Mouse (Mus musculus) neural tube, embryonic 13.5 days (tissue): ENCODE results near the gene Tiam2. TPM values are rescaled to one million over a fixed set of nuclear protein-coding genes. Genes with fewer than 3 reads are reported as not detected.

Experiments
- ATAC-seq: fragments of 200-750 bp; cut with Nextera tagmentation; 2 replicates; pipeline ENCODE4 v1.8.0; 2017; ENCODE audit warnings: low read depth, mild to moderate bottlenecking, moderate TSS enrichment, moderate library complexity
- H3K27ac ChIP-seq: fragments of 300-500 bp; sonication (generic); replicated peaks from 2 replicates; pipeline ENCODE4 v1.5.1; 2015; ENCODE audit warnings: moderate library complexity, mild to moderate bottlenecking, inconsistent platforms
- H3K27me3 ChIP-seq: fragments of 300-500 bp; sonication (generic); 2 replicates; pipeline ENCODE4 v1.6.1; 2015; ENCODE audit warnings: mild to moderate bottlenecking, inconsistent platforms
- H3K36me3 ChIP-seq: fragments of 300-500 bp; sonication (generic); 2 replicates; pipeline ENCODE4 v1.6.1; 2015; ENCODE audit warnings: mild to moderate bottlenecking, inconsistent platforms
- H3K4me1 ChIP-seq: fragments of 300-500 bp; sonication (generic); replicated peaks from 2 replicates; pipeline ENCODE4 v1.6.1; 2015; ENCODE audit warnings: inconsistent platforms
- H3K4me2 ChIP-seq: fragments of 300-500 bp; sonication (generic); 2 replicates; pipeline ENCODE4 v1.6.1; 2015; ENCODE audit warnings: inconsistent platforms, mild to moderate bottlenecking, moderate library complexity
- H3K4me3 ChIP-seq: fragments of 300-500 bp; sonication (generic); 2 replicates; pipeline ENCODE4 v1.5.1; 2015; ENCODE audit warnings: mild to moderate bottlenecking, inconsistent platforms
- H3K9ac ChIP-seq: fragments of 300-500 bp; sonication (generic); 2 replicates; pipeline ENCODE4 v1.6.1; 2015; ENCODE audit warnings: moderate library complexity, mild to moderate bottlenecking, inconsistent platforms
- H3K9me3 ChIP-seq: fragments of 300-500 bp; sonication (generic); 2 replicates; pipeline ENCODE4 v1.6.1; 2016; ENCODE audit warnings: inconsistent platforms
- WGBS: fragments of 180-500 bp; shearing (Covaris S2); methylation state at CpG from one replicate; pipeline ENCODE4 v1.1.7; 2015; 5-methylcytosine and 5-hydroxymethylcytosine counted together
- polyA plus RNA-seq: library from polyadenylated mRNA; unstranded; fragments of >200 nt; fragmentation: Nextera tagmentation; extraction: Ambion mirVana; gene quantifications from 2 replicates; pipeline ENCODE4 v1.2.1, GENCODE M21; 2015

The Tiam2 gene
- polyA plus RNA-seq, 1 experiment from 2014 or later = 9.2 TPM

DNA sequence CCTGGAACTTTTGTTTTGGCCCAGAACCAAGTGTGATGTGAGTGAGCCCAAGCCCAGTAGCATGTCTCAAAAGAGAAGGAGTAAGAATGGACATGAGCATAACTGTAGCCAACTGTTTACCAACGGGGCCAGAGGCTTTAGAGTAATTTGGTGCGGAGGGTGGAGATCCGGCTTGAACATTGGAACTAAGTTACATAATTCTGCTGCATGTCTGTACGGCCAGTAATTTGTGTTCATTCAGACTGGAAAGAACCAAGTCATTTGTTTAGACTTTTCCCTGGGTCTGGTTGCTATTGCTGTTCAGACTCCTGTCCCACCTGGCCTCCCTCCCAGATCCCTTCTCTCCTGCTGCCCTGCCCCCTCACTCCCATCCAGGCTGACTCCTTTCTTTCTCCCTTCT, 43.3 kb downstream of the Tiam2 start:
- Histone ChIP-seq H3K9me3 (no peaks in the 10 kb centered on the region), H3K36me3 (no peaks in the 10 kb centered on the region), H3K4me1 (no peaks in the 10 kb centered on the region), H3K27ac (no peak overlapping the region), H3K27me3 (no peaks in the 10 kb centered on the region), H3K9ac (no peak overlapping the region), H3K4me3 (no peak overlapping the region), H3K4me2 (no peak overlapping the region)
- ATAC-seq = no peak
- WGBS = 83% methylated on average over 4 of the region's 4 CpGs

GRCm38 (mm10) chr17:3378606-3379005, 52.2 kb downstream of the Tiam2 start:
- no peaks in the 10 kb centered on the region for H3K9me3 ChIP-seq
- no peak overlapping the region for H3K4me3 ChIP-seq
- H3K9ac ChIP-seq = no peak overlapping the region
- no peak overlapping the region for H3K27ac ChIP-seq
- no peaks in the 10 kb centered on the region for H3K36me3 ChIP-seq
- no peaks in the 10 kb centered on the region for H3K27me3 ChIP-seq
- no peak for ATAC-seq
- no peak overlapping the region for H3K4me2 ChIP-seq
- H3K4me1 ChIP-seq = peaks cover 13% of the 10 kb centered on the region; the same call in 1 of the 2 replicates
- WGBS = 42% methylated on average over 2 of the region's 2 CpGs

GRCm38 (mm10) chr17:3379753-3380588, 53.6 kb downstream of the Tiam2 start:
- Histone ChIP-seq H3K36me3 (no peaks in the 10 kb centered on the region), H3K4me1 (peaks cover 13% of the 10 kb centered on the region; the same call in 1 of the 2 replicates), H3K4me2 (no peak overlapping the region), H3K9me3 (no peaks in the 10 kb centered on the region), H3K9ac (no peak overlapping the region), H3K4me3 (no peak overlapping the region), H3K27ac (no peak overlapping the region), H3K27me3 (no peaks in the 10 kb centered on the region)
- WGBS = 35% methylated on average over 8 of the region's 13 CpGs
- ATAC-seq = no peak

DNA sequence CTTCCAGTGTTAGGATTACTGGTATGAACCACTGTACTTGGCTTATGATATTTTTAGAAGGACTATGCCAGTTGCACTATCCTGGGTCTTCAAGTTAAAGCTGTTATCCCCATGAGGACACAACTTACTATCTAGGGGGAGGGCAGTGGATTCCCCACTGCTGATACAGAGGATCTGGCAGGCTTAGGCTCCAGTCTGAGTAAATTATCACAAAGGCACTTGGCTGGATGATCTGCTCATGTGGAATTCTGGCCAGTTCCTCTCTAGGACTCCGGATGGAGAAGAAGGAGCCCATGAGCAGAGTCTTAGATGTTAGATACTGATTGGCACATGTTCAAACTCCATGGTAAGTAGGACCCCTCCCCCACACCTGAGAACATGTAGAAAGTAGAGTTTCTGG, 59.0 kb downstream of the Tiam2 start:
- Histone ChIP-seq H3K27me3 (no peaks in the 10 kb centered on the region), H3K4me1 (peaks cover 2% of the 10 kb centered on the region; the same call in 1 of the 2 replicates), H3K9ac (no peak overlapping the region), H3K9me3 (no peaks in the 10 kb centered on the region), H3K27ac (no peak overlapping the region), H3K4me2 (no peak overlapping the region), H3K4me3 (no peak overlapping the region), H3K36me3 (no peaks in the 10 kb centered on the region)
- 88% methylated on average over 1 of the region's 1 CpGs for WGBS
- ATAC-seq = no peak

DNA sequence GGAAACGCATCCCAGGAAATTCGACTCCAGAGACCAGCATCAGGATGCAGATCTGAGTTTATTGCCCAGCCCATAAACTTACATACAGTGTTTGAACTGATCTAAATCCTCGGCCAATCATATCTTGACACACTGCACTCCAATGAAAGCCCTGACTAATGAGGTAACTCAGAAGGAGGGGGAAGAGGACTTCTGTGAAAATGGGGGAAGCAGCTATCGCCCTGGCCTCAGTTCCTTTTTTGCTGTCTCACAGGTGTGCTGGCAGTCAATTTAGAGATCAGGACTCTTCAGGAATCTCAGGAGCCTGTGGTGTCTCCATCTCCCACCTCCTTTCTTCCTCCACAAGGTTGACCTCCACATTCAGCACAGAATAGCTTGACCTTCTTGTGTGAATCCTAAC, 61.4 kb downstream of the Tiam2 start:
- ATAC-seq = no peak
- Histone ChIP-seq H3K27me3 (no peaks in the 10 kb centered on the region), H3K4me1 (no peaks in the 10 kb centered on the region), H3K4me2 (no peak overlapping the region), H3K36me3 (no peaks in the 10 kb centered on the region), H3K9ac (no peak overlapping the region), H3K4me3 (no peak overlapping the region), H3K9me3 (no peaks in the 10 kb centered on the region), H3K27ac (no peak overlapping the region)
- 62% methylated on average over 4 of the region's 4 CpGs for WGBS

- Histone ChIP-seq H3K9me3 (no peaks in the 10 kb centered on the region), H3K36me3 (no peaks in the 10 kb centered on the region), H3K27ac (no peak overlapping the region), H3K4me3 (no peak overlapping the region), H3K4me1 (no peaks in the 10 kb centered on the region), H3K27me3 (no peaks in the 10 kb centered on the region), H3K9ac (no peak overlapping the region), H3K4me2 (no peak overlapping the region)
- WGBS = 90% methylated on average over 4 of the region's 4 CpGs
- ATAC-seq = no peak
Observed at GRCm38 (mm10) chr17:3389741-3390140, 63.4 kb downstream of the Tiam2 start.

GRCm38 (mm10) chr17:3393981-3394380, 67.6 kb downstream of the Tiam2 start:
- Histone ChIP-seq H3K36me3 (no peaks in the 10 kb centered on the region), H3K27me3 (no peaks in the 10 kb centered on the region), H3K9me3 (no peaks in the 10 kb centered on the region), H3K4me2 (no peak overlapping the region), H3K9ac (no peak overlapping the region), H3K4me3 (no peak overlapping the region), H3K4me1 (peaks cover 3% of the 10 kb centered on the region; the same call in 1 of the 2 replicates), H3K27ac (no peak overlapping the region)
- no peak for ATAC-seq
- WGBS = 84% methylated on average over 2 of the region's 2 CpGs

GRCm38 (mm10) chr17:3394985-3395384, 68.6 kb downstream of the Tiam2 start:
- Histone ChIP-seq H3K36me3 (no peaks in the 10 kb centered on the region), H3K9me3 (no peaks in the 10 kb centered on the region), H3K9ac (no peak overlapping the region), H3K27ac (no peak overlapping the region), H3K4me2 (no peak overlapping the region), H3K4me3 (no peak overlapping the region), H3K4me1 (peaks cover 3% of the 10 kb centered on the region; the same call in 1 of the 2 replicates), H3K27me3 (no peaks in the 10 kb centered on the region)
- 80% methylated on average over 2 of the region's 2 CpGs for WGBS
- no peak for ATAC-seq

DNA sequence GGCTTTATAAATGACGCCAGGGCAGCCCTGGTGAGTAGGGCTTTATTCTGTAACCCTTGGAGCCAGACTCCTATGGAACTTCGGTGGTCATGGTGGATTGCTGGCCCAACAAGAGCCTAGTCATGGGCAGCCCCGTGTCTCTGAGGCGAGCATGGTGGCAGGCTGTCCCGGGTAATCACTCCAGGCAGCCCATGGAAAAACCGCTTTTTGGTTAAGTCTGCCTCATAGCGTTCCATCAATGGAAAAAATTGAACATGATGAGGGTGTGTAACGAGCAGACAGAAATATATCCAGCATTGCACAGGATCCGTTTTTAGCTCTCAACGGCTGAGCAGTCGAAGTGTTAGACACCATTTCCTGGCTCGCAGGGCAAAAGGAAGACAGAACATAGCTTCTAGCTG, 70.5 kb downstream of the Tiam2 start:
- H3K36me3 ChIP-seq = no peaks in the 10 kb centered on the region
- 75% methylated on average over 12 of the region's 12 CpGs for WGBS
- no peak overlapping the region; the same call in 1 of the 2 replicates for H3K27ac ChIP-seq
- H3K4me2 ChIP-seq = no peak overlapping the region
- H3K4me3 ChIP-seq = no peak overlapping the region
- no peak for ATAC-seq
- no peaks in the 10 kb centered on the region for H3K9me3 ChIP-seq
- peaks cover 3% of the 10 kb centered on the region; the same call in 1 of the 2 replicates for H3K4me1 ChIP-seq
- no peak overlapping the region for H3K9ac ChIP-seq
- H3K27me3 ChIP-seq = no peaks in the 10 kb centered on the region

DNA sequence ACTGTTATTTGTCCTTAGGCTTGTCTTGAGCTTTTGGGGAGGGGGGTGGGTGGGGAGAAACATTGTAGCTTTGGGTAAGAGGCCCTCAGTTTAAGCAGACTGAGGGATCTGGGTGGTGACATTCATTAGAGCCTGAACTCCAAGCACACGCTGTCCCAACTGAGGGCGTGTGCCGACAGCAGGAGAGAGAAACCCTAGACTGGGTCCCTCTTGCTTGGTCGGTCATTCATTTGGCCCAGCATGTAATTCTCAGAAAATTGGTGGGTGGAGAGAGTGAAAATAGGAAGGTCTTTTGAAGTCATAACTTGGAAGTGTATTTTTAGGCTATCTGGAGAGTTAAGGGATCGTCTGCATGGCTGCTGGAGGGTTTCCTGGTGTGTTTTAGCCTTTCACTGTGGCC, 71.5 kb downstream of the Tiam2 start:
- H3K4me2 ChIP-seq = no peak overlapping the region
- H3K27ac ChIP-seq = no peak overlapping the region
- no peak overlapping the region for H3K4me3 ChIP-seq
- 64% methylated on average over 5 of the region's 5 CpGs for WGBS
- H3K4me1 ChIP-seq = peaks cover 3% of the 10 kb centered on the region; the same call in 1 of the 2 replicates
- no peak for ATAC-seq
- H3K9me3 ChIP-seq = no peaks in the 10 kb centered on the region
- no peaks in the 10 kb centered on the region for H3K27me3 ChIP-seq
- H3K9ac ChIP-seq = no peak overlapping the region
- no peaks in the 10 kb centered on the region for H3K36me3 ChIP-seq

DNA sequence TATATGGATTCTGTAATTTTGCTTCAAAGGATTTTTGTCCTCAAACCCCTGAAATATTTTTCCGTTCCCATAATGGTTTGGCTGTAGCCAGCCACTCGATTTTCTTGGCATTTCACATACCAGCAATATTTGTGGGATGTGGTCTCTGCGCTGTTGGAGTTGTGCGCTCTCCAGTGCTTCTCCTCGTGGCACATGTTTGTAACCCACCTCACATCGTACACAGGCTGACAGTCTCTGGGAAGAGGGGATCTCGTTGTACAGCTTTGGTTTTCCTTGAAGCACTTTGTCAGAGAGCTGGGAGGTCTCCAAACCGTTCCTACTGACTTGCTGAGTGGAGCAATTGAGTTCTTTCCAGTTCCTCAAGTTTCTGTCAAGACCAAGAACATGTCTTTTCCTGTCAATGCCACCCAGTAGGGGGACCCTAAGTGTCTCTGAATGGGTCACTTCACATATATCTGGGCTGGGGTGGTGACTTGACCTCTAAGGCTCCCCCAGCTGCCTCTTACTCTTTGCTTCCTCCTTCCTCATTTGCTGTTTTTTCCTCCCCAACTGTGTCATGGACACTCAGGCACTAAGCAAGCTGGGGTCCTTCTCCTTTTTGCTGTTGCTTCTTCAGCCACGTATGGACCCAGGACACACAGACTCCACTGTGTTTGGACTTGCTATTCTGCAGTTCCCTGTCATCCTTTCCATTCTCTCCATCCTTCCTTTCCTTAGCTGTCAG, 79.1 kb downstream of the Tiam2 start:
- Histone ChIP-seq H3K4me2 (no peak overlapping the region), H3K27ac (no peak overlapping the region), H3K27me3 (no peaks in the 10 kb centered on the region), H3K4me3 (no peak overlapping the region), H3K9me3 (no peaks in the 10 kb centered on the region), H3K9ac (no peak overlapping the region), H3K4me1 (peaks cover 9% of the 10 kb centered on the region; the same call in 1 of the 2 replicates), H3K36me3 (no peaks in the 10 kb centered on the region)
- 83% methylated on average over 9 of the region's 9 CpGs for WGBS
- ATAC-seq = no peak

DNA sequence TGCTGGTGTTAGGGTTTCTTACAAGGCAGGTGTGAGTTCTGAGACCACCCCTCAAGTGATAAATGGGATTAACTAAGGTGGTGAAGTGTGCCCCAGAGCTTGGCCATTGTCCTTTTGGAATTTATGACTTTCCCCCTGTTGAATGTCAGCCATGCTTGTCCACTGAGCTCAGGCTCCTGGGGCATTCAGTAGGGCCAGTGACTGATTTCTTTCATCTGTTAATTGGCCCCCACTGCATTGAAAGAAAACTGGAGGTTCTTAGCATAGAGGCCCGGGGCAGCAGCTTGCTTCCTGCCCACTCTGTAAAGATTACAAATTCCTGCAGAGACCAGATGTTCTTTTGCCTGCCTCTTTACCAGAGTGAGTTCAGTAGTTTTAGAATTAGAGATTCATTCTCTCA, 80.7 kb downstream of the Tiam2 start:
- H3K36me3 ChIP-seq = no peaks in the 10 kb centered on the region
- H3K27me3 ChIP-seq = no peaks in the 10 kb centered on the region
- no peak overlapping the region for H3K4me3 ChIP-seq
- H3K4me2 ChIP-seq = no peak overlapping the region
- H3K27ac ChIP-seq = no peak overlapping the region
- H3K9ac ChIP-seq = no peak overlapping the region
- WGBS = 3% methylated on average over 1 of the region's 1 CpGs
- no peak for ATAC-seq
- peaks cover 9% of the 10 kb centered on the region; the same call in 1 of the 2 replicates for H3K4me1 ChIP-seq
- no peaks in the 10 kb centered on the region for H3K9me3 ChIP-seq
